Mouse (Mus musculus) heart, embryonic 11.5 days (tissue): ENCODE measurements around the gene Cyb5b. TPM values are rescaled to one million over a fixed set of nuclear protein-coding genes. Genes with fewer than 3 reads are reported as not detected.

Experiments
- ATAC-seq: fragments of 200-750 bp; cut with Nextera tagmentation; replicated peaks from 2 replicates; pipeline ENCODE4 v1.8.0; 2017; ENCODE audit warnings: moderate library complexity; ENCODE audit not compliant: insufficient number of reproducible peaks, low FRiP score, low TSS enrichment
- H3K27ac ChIP-seq: fragments of 300-500 bp; sonication (generic); 2 replicates; pipeline ENCODE4 v1.5.1; 2014; ENCODE audit warnings: mild to moderate bottlenecking, low read depth, low read length
- H3K27me3 ChIP-seq: fragments of 300-500 bp; sonication (generic); 2 replicates; pipeline ENCODE4 v1.6.1; 2014; ENCODE audit warnings: mild to moderate bottlenecking, low read length, mixed read lengths; ENCODE audit not compliant: control insufficient read depth, insufficient read depth
- H3K36me3 ChIP-seq: fragments of 300-500 bp; sonication (generic); 2 replicates; pipeline ENCODE4 v1.6.1; 2014; ENCODE audit warnings: mild to moderate bottlenecking, low read length, moderate library complexity, mixed read lengths; ENCODE audit not compliant: control insufficient read depth, insufficient read depth
- H3K4me1 ChIP-seq: fragments of 300-500 bp; sonication (generic); 2 replicates; pipeline ENCODE4 v1.6.1; 2014; ENCODE audit warnings: low read length; ENCODE audit not compliant: control insufficient read depth, insufficient read depth
- H3K4me2 ChIP-seq: fragments of 300-500 bp; sonication (generic); 2 replicates; pipeline ENCODE4 v1.6.1; 2014; ENCODE audit warnings: mild to moderate bottlenecking, moderate library complexity
- H3K4me3 ChIP-seq: fragments of 300-500 bp; sonication (generic); 2 replicates; pipeline ENCODE4 v1.5.1; 2014; ENCODE audit warnings: low read depth, low read length
- H3K9ac ChIP-seq: fragments of 300-500 bp; sonication (generic); 2 replicates; pipeline ENCODE4 v1.6.1; 2014; ENCODE audit warnings: mild to moderate bottlenecking, low read depth, low read length, moderate library complexity
- H3K9me3 ChIP-seq: fragments of 300-500 bp; sonication (generic); replicated peaks from 2 replicates; pipeline ENCODE4 v1.6.1; 2016; ENCODE audit warnings: low read length; ENCODE audit not compliant: control insufficient read depth
- WGBS: fragments of 180-500 bp; shearing (Covaris S2); extraction: QIAGEN DNeasy Blood & Tissue Kit; methylation state at CpG from one replicate; pipeline ENCODE4 v1.1.7; 2014; ENCODE audit not compliant: insufficient replicate concordance; 5-methylcytosine and 5-hydroxymethylcytosine counted together
- polyA plus RNA-seq: library from polyadenylated mRNA; unstranded; fragments of >200 nt; fragmentation: Nextera tagmentation; extraction: Ambion mirVana; gene quantifications from 2 replicates; pipeline ENCODE4 v1.2.1, GENCODE M21; 2014

Gene Cyb5b
- polyA plus RNA-seq, 1 experiment from 2014 or later: 87.0 TPM

- Histone ChIP-seq H3K4me1 (peaks cover 6% of the 10 kb centered on the region), H3K9me3 (no peaks in the 10 kb centered on the region), H3K36me3 (peaks cover 21% of the 10 kb centered on the region), H3K4me3 (peak overlapping the region; percentile 92), H3K27ac (peak overlapping the region; percentile 76; the same call in 1 of the 2 replicates), H3K4me2 (peak overlapping the region; percentile 83), H3K9ac (peak overlapping the region; percentile 95), H3K27me3 (no peaks in the 10 kb centered on the region)
- 63% methylated on average over 7 of the region's 7 CpGs for WGBS
- no peak for ATAC-seq
Observed at GRCm38 (mm10) chr8:107151212-107151920, 926 bp downstream of the Cyb5b start.

- ATAC-seq: no peak
- H3K27ac ChIP-seq: no peak overlapping the region
Observed at GRCm38 (mm10) chr8:107153326-107154210, 3.1 kb downstream of the Cyb5b start.

GRCm38 (mm10) chr8:107156816-107157215, 6.4 kb downstream of the Cyb5b start:
- H3K36me3 ChIP-seq: peaks cover 23% of the 10 kb centered on the region
- H3K27me3 ChIP-seq: no peaks in the 10 kb centered on the region
- no peaks in the 10 kb centered on the region for H3K9me3 ChIP-seq
- no peak overlapping the region for H3K4me2 ChIP-seq
- no peak overlapping the region for H3K4me3 ChIP-seq
- H3K9ac ChIP-seq: no peak overlapping the region
- H3K4me1 ChIP-seq: no peaks in the 10 kb centered on the region; the same call in 1 of the 2 replicates
- no peak for ATAC-seq
- H3K27ac ChIP-seq: no peak overlapping the region

More at GRCm38 (mm10) chr8:107153326-107154210, 3.1 kb downstream of the Cyb5b start:
- Histone ChIP-seq H3K36me3 (peaks cover 21% of the 10 kb centered on the region), H3K4me2 (no peak overlapping the region), H3K4me3 (no peak overlapping the region), H3K9ac (no peak overlapping the region), H3K27me3 (no peaks in the 10 kb centered on the region), H3K4me1 (peaks cover 6% of the 10 kb centered on the region), H3K9me3 (no peaks in the 10 kb centered on the region)
- 90% methylated on average over 14 of the region's 14 CpGs for WGBS

DNA sequence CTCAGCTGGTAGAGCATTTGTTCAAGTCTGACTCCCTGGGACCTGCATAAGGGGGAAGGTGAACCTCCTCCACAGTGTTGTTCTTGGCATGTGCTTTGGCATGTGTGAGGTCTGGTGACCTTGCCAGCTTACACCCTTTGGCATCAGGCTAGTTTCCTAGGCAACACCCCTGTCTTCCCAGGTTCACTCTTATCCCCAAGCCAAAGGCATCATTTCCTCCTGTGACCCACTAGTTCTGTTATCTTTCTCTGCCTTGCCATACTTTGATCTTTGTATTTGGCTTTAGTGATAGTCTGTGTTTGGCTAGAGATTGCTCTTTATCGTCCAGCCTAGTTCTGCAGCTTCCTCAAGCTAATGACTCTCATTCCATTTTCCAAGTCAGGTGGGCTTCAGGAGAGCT, 7.4 kb downstream of the Cyb5b start:
- 28% methylated on average over 1 of the region's 1 CpGs for WGBS
- ATAC-seq: no peak
- Histone ChIP-seq H3K27ac (no peak overlapping the region), H3K4me2 (no peak overlapping the region), H3K4me1 (no peaks in the 10 kb centered on the region; the same call in 1 of the 2 replicates), H3K9me3 (no peaks in the 10 kb centered on the region), H3K4me3 (no peak overlapping the region), H3K27me3 (no peaks in the 10 kb centered on the region), H3K36me3 (peaks cover 22% of the 10 kb centered on the region), H3K9ac (no peak overlapping the region)

- Histone ChIP-seq H3K27ac (no peak overlapping the region), H3K27me3 (no peaks in the 10 kb centered on the region), H3K9me3 (no peaks in the 10 kb centered on the region), H3K4me2 (no peak overlapping the region), H3K4me3 (no peak overlapping the region), H3K9ac (no peak overlapping the region), H3K4me1 (no peaks in the 10 kb centered on the region; the same call in 1 of the 2 replicates), H3K36me3 (peaks cover 24% of the 10 kb centered on the region)
- no peak for ATAC-seq
Observed at GRCm38 (mm10) chr8:107158890-107159289, 8.4 kb downstream of the Cyb5b start.

GRCm38 (mm10) chr8:107164251-107164773, 13.9 kb downstream of the Cyb5b start:
- no peaks in the 10 kb centered on the region for H3K27me3 ChIP-seq
- H3K4me3 ChIP-seq: no peak overlapping the region
- no peaks in the 10 kb centered on the region for H3K9me3 ChIP-seq
- H3K27ac ChIP-seq: no peak overlapping the region
- H3K4me2 ChIP-seq: no peak overlapping the region
- 42% methylated on average over 7 of the region's 7 CpGs for WGBS
- ATAC-seq: no peak
- peaks cover 17% of the 10 kb centered on the region for H3K4me1 ChIP-seq
- peaks cover 17% of the 10 kb centered on the region for H3K36me3 ChIP-seq
- no peak overlapping the region for H3K9ac ChIP-seq

- H3K4me1 ChIP-seq: peaks cover 17% of the 10 kb centered on the region
- no peak overlapping the region for H3K9ac ChIP-seq
- H3K4me3 ChIP-seq: no peak overlapping the region
- H3K9me3 ChIP-seq: no peaks in the 10 kb centered on the region
- no peaks in the 10 kb centered on the region for H3K27me3 ChIP-seq
- H3K4me2 ChIP-seq: no peak overlapping the region
- no peak overlapping the region for H3K27ac ChIP-seq
- ATAC-seq: no peak
- 88% methylated on average over 9 of the region's 9 CpGs for WGBS
- H3K36me3 ChIP-seq: peaks cover 24% of the 10 kb centered on the region
Observed at GRCm38 (mm10) chr8:107165745-107166144, 15.3 kb downstream of the Cyb5b start.

GRCm38 (mm10) chr8:107167848-107168247, 17.4 kb downstream of the Cyb5b start:
- Histone ChIP-seq H3K36me3 (peaks cover 27% of the 10 kb centered on the region), H3K27ac (peak overlapping the region; percentile 94), H3K9me3 (no peaks in the 10 kb centered on the region), H3K9ac (no peak overlapping the region), H3K4me2 (peak overlapping the region; percentile 58), H3K4me1 (peaks cover 17% of the 10 kb centered on the region), H3K4me3 (no peak overlapping the region), H3K27me3 (no peaks in the 10 kb centered on the region)
- 44% methylated on average over 5 of the region's 5 CpGs for WGBS
- ATAC-seq: peak; percentile 57; the same call in 1 of the 2 replicates
